Mouse (Mus musculus) limb, embryonic 12.5 days (tissue): Measurements from ENCODE around the gene Als2cl. TPM values are rescaled to one million over a fixed set of nuclear protein-coding genes. Genes with fewer than 3 reads are reported as not detected.

Experiments
- ATAC-seq: fragments of 200-750 bp; cut with Nextera tagmentation; 2 replicates; pipeline ENCODE4 v1.8.0; 2017; ENCODE audit warnings: low read depth, moderate TSS enrichment; ENCODE audit not compliant: insufficient number of reproducible peaks, insufficient read depth, low FRiP score, low TSS enrichment
- H3K27ac ChIP-seq: fragments of 300-500 bp; sonication (generic); 2 replicates; pipeline ENCODE4 v1.5.1; 2016; ENCODE audit warnings: mild to moderate bottlenecking, moderate library complexity
- H3K27me3 ChIP-seq: fragments of 300-500 bp; sonication (generic); 2 replicates; pipeline ENCODE4 v1.6.1; 2016; ENCODE audit warnings: mild to moderate bottlenecking, moderate library complexity
- H3K36me3 ChIP-seq: fragments of 300-500 bp; sonication (generic); 2 replicates; pipeline ENCODE4 v1.6.1; 2016; ENCODE audit warnings: mild to moderate bottlenecking, moderate library complexity
- H3K4me1 ChIP-seq: fragments of 300-500 bp; sonication (generic); replicated peaks from 2 replicates; pipeline ENCODE4 v1.6.1; 2016
- H3K4me2 ChIP-seq: fragments of 300-500 bp; sonication (generic); 2 replicates; pipeline ENCODE4 v1.6.1; 2016; ENCODE audit warnings: mild to moderate bottlenecking, moderate library complexity
- H3K4me3 ChIP-seq: fragments of 300-500 bp; sonication (generic); replicated peaks from 2 replicates; pipeline ENCODE4 v1.5.1; 2016; ENCODE audit warnings: mild to moderate bottlenecking
- H3K9ac ChIP-seq: fragments of 300-500 bp; sonication (generic); replicated peaks from 2 replicates; pipeline ENCODE4 v1.6.1; 2016; ENCODE audit warnings: mild to moderate bottlenecking, moderate library complexity
- H3K9me3 ChIP-seq: fragments of 300-500 bp; sonication (generic); 2 replicates; pipeline ENCODE4 v1.6.1; 2016; ENCODE audit warnings: mild to moderate bottlenecking, moderate library complexity
- WGBS: fragments of 180-500 bp; shearing (Covaris S2); methylation state at CpG from one replicate; pipeline ENCODE4 v1.1.7; 2016; 5-methylcytosine and 5-hydroxymethylcytosine counted together
- microRNA-seq: library from miRNA; unstranded; fragments of <30 nt; microRNA quantifications from one replicate; pipeline ENCODE4, GENCODE M21; 2017
- polyA plus RNA-seq: library from polyadenylated mRNA; unstranded; fragments of >200 nt; fragmentation: Nextera tagmentation; extraction: Ambion mirVana; gene quantifications from 2 replicates; pipeline ENCODE4 v1.2.1, GENCODE M21; 2016

Gene Als2cl
- polyA plus RNA-seq, 1 experiment from 2014 or later: 1.6 TPM

- Histone ChIP-seq H3K9ac (no peak overlapping the region), H3K27me3 (peaks cover 72% of the 10 kb centered on the region), H3K4me2 (0 out of 2 replicates have a peak overlapping the region, but pooled peaks have one; percentile 30), H3K27ac (no peak overlapping the region), H3K4me1 (peaks cover 12% of the 10 kb centered on the region; the same call in 1 of the 2 replicates), H3K4me3 (no peak overlapping the region), H3K9me3 (no peaks in the 10 kb centered on the region), H3K36me3 (no peaks in the 10 kb centered on the region)
- 4% methylated on average over 6 of the region's 6 CpGs for WGBS
- no peak for ATAC-seq
Measured at GRCm38 (mm10) chr9:110947261-110947661, 67.6 kb downstream of the Als2cl start.

- Histone ChIP-seq H3K27me3 (peaks cover 79% of the 10 kb centered on the region), H3K4me1 (peaks cover 12% of the 10 kb centered on the region; the same call in 1 of the 2 replicates), H3K9ac (no peak overlapping the region), H3K9me3 (no peaks in the 10 kb centered on the region), H3K4me3 (no peak overlapping the region), H3K27ac (no peak overlapping the region), H3K4me2 (no peak overlapping the region), H3K36me3 (no peaks in the 10 kb centered on the region)
- WGBS: 24% methylated on average over 6 of the region's 6 CpGs
- no peak for ATAC-seq
Measured at GRCm38 (mm10) chr9:110947900-110948299, 68.2 kb downstream of the Als2cl start.

- ATAC-seq: no peak
- Histone ChIP-seq H3K4me1 (peaks cover 12% of the 10 kb centered on the region), H3K9ac (no peak overlapping the region), H3K4me3 (no peak overlapping the region), H3K4me2 (no peak overlapping the region), H3K27me3 (peaks cover 80% of the 10 kb centered on the region), H3K9me3 (no peaks in the 10 kb centered on the region), H3K27ac (no peak overlapping the region), H3K36me3 (no peaks in the 10 kb centered on the region)
- WGBS: 42% methylated on average over 8 of the region's 8 CpGs
Measured at GRCm38 (mm10) chr9:110948813-110949310, 69.2 kb downstream of the Als2cl start.

GRCm38 (mm10) chr9:110950109-110950508, 70.4 kb downstream of the Als2cl start:
- Histone ChIP-seq H3K4me1 (peaks cover 12% of the 10 kb centered on the region), H3K9me3 (no peaks in the 10 kb centered on the region), H3K27me3 (peaks cover 81% of the 10 kb centered on the region), H3K36me3 (no peaks in the 10 kb centered on the region), H3K9ac (no peak overlapping the region), H3K4me2 (no peak overlapping the region), H3K27ac (no peak overlapping the region), H3K4me3 (no peak overlapping the region)
- WGBS: 95% methylated on average over 3 of the region's 3 CpGs
- ATAC-seq: no peak

Small RNAs within 50 kb of the gene (microRNA-seq; reads per million reads assigned to microRNA genes)
- gene Gm24269: not detected

Other genes with a start within 250 kb of the Als2cl start
- gene Nbeal2, start 225.7 kb upstream of the Als2cl start, polyA plus RNA-seq: 1.1 and 1.6 TPM in 2 replicates
- gene Ccdc12, start 223.4 kb upstream of the Als2cl start, polyA plus RNA-seq: 126 and 133 TPM in 2 replicates
- gene Myl3, start 138.0 kb upstream of the Als2cl start, polyA plus RNA-seq: 1.6 and 2.6 TPM in 2 replicates
- gene Pth1r, start 132.7 kb upstream of the Als2cl start, polyA plus RNA-seq: 76.6 and 81.8 TPM in 2 replicates
- not detected in 2 replicates for gene Prss42, start 81.7 kb upstream of the Als2cl start, polyA plus RNA-seq
- not detected in 2 replicates for gene Prss44, start 65.9 kb upstream of the Als2cl start, polyA plus RNA-seq
- gene Prss43, start 53.2 kb upstream of the Als2cl start, polyA plus RNA-seq: not detected in 2 replicates
- not detected in 2 replicates for gene Prss45, start 45.3 kb upstream of the Als2cl start, polyA plus RNA-seq
- not detected in 2 replicates for gene Prss46, start 35.4 kb upstream of the Als2cl start, polyA plus RNA-seq
- gene Prss50, start 21.9 kb upstream of the Als2cl start, polyA plus RNA-seq: 0.65 and 0.72 TPM in 2 replicates
- 0.68 and 0.87 TPM in 2 replicates for gene Tmie, start 243 bp downstream of the Als2cl start, polyA plus RNA-seq
- gene Fam240a, start 37.0 kb downstream of the Als2cl start, polyA plus RNA-seq: not detected in 2 replicates
- gene Tdgf1, start 66.3 kb downstream of the Als2cl start, polyA plus RNA-seq: not detected in 2 replicates
- gene Lrrc2, start 71.7 kb downstream of the Als2cl start, polyA plus RNA-seq: 0.05 and 0.31 TPM in 2 replicates
- gene Rtp3, start 110.7 kb downstream of the Als2cl start, polyA plus RNA-seq: not detected in 2 replicates
- gene Ltf, start 139.4 kb downstream of the Als2cl start, polyA plus RNA-seq: 0.45 and 0.84 TPM in 2 replicates
- 0.49 and 0.92 TPM in 2 replicates for gene Ccrl2, start 177.6 kb downstream of the Als2cl start, polyA plus RNA-seq
- gene Lrrfip2, start 237.7 kb downstream of the Als2cl start, polyA plus RNA-seq: 45.0 and 45.9 TPM in 2 replicates